Mouse (Mus musculus): Measurements from ENCODE around the gene Plekhg5.
A peak's percentile ranks its signal among the peaks of the same experiment; 100 is the strongest.

Plekhg5 gene

DNA sequence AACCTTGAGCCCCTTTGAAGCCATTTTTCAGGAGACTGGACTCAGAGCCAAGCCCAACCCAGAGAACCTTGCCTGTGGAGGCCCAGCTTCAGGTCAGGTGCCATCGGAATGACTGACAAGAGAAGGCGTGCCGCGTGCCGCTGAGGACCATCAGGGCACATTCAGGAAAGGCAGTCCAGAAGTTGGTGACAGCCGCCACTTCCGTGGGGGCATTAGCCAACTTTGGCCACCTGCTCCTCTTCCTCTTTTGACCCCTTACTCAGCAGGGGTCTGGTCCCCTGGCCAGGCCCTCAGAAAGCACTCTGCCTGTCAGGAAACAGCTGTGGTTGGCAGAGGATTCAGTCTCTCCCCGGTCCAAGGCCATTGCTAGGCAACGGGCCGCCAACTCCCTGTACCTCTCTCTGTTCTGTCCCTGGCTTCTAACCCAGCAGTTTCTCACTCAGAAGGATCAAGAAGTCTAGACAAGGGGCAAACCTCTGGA is at the start of gene Plekhg5:
TSS of gene Plekhg5 (plus strand) at position 378 of the 481 bp plus-strand sequence.
- DNase-seq (ENCODE audit: low read depth, low spot score) = no peak

DNA sequence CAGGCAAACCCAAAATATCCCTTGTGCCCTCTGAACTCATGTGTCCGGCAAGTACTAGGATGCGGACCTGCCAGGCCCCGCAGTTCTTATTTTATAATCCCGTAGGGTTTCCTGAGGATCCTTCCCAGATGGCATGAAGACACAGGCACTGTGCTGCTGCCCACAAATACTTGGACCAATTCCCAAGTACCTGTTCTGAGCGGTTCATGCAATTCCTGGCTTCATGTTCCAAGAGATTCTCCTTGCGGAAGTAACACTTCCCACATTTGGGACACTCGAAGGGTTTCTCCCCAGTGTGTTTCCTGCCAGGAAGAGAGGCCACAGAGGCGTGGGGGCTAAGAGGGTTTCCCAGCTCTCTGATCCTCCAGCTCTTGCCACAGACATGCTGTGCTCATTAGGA is 49.8 kb upstream of the Plekhg5 start:
- no peak for DNase-seq (ENCODE audit: low read depth, low spot score)

DNA sequence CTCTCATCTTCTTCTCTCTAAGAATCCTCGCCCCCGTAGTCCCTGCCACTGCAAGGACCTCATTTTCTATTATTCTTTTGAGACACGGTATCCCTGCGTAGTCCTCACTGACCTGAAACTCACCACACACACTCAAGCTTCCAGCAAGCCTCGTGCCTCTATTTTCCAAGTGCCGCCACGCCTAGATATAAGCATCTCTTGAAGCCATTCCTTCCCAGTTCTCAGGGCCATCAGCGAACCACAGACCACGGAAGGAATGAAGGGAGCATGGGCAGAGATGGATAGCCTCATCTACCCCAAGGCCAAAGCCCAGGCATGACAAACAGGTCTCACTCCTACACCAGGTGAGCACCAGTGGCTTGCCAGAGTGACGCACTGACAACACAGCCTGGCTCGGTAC is 47.8 kb upstream of the Plekhg5 start:
- no peak for DNase-seq (ENCODE audit: low read depth, low spot score)

DNA sequence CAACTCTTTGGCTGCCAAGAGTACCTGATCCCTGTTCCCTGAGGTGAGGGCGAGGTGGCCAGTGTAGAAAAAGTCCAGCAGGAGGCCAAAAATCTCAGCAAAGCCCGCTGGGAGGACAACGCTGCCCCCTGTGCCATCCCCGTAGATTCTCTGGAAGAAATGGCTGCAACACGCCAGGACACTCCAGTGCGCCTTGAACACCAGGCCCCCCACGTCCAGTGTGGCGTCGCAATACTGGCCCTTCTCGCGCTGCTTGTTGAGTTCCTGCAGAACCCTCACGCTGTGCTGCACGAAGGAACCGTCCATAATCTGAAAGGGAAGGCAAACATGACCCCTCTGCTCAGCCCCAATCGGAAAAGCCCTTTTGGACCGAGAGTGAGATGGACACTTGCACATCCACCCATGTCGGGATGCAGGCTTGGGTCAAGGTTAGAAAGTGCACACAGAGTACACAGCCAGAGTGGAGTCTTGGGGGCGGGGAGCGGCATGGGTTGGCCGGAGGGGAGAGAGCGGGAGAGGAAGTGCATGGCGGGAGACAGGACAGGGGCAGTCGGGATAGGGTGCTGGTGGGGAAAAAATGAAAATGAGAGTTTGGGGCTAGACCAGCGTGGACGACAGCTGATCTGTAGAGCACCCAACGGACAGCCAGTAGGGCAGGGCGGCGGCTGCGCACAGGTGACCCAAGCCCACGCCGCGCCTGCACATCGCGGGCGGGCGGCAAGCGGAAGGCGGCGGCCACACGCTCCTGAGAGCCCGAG is 45.4 kb upstream of the Plekhg5 start:
- no peak for DNase-seq (ENCODE audit: low read depth, low spot score)

DNA sequence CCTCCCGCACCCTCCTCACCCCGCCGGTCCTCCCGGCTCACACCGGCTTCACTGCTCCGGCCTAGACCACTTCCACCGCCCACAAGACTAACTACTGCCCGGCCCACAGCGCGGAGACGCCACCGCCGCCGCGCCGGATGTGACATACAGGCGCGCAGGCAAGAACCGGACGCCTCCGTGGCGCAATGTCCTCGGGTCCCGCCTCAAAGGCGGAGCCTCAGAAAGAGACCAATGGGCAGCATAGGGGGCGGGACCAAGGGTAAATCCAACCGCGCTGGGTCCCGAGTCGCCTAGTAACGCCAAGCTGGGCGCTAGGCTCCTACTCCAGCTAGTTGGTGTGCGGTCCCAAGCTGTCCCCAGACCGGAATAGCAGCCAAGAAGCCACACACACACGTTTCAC is 44.8 kb upstream of the Plekhg5 start, which contains the start of gene Zbtb48:
TSS of gene Zbtb48 (minus strand) at position 148 of the 400 bp plus-strand sequence.
- peak; percentile 96 for DNase-seq (ENCODE audit: low read depth, low spot score)

DNA sequence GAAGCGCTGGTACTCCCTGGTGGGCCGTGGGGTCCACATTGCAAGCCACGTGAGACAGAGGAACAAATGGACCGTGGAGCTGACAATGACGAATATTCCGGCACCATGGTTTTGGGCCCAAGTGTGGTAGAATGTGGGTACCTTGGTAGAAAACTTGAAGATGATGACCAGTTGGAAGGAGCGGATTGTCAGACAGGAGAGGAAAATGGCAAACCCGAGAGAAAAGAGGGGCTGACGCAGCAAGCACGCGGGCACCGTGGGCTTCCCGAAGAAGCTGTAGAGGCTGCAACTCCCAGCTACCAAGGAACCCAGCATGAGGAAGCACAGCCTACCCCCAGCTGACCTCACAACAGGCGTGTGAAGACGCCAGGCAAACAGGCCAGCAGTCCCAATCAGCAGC is 43.8 kb upstream of the Plekhg5 start:
- no peak for DNase-seq (ENCODE audit: low read depth, low spot score)

- peak; percentile 56 for DNase-seq (ENCODE audit: low read depth, low spot score)
Measured at GRCm38 (mm10) chr4:152029087-152029486, 43.2 kb upstream of the Plekhg5 start.

DNA sequence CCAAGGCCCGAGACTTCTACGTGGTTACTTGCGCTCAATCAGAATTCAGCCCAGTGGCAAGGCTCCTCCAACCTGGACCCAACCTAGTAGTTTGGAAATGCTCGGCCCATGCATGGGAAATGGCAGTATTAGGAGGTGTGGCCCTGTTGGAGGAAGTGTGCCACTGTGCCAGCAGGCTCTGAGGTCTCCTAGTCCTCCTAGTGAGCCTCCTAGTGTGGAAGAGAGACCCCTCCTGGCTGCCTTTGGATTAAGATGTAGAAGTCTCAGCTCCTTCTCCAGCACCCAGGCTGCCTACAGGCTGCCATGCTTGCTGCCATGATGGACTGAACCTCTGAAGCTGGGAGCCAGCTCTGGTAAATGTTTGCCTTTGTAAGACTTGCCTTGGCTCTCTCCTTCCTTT is 42.3 kb upstream of the Plekhg5 start:
- DNase-seq (ENCODE audit: low read depth, low spot score) = no peak

- DNase-seq (ENCODE audit: low read depth, low spot score) = no peak
Measured at GRCm38 (mm10) chr4:152032922-152033321, 39.4 kb upstream of the Plekhg5 start.

DNA sequence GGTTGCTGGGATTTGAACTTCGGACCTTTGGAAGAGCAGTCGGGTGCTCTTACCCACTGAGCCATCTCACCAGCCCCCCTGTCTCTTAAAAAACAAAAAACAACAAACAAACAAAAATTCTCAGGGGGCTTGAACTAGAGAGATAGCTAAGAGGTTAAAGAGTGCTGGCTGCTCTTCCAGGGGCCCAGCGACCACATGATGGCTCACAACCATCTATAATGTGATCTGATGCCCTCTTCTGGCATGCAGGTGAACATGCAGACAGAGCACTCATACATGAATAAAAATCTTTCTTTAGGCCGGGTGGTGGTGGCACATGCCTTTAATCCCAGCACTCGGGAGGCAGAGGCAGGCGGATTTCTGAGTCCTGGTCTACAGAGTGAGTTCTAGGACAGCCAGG is 35.8 kb upstream of the Plekhg5 start:
- peak; percentile 39 for DNase-seq (ENCODE audit: low read depth, low spot score)

- DNase-seq (ENCODE audit: low read depth, low spot score) = peak; percentile 16
Measured at GRCm38 (mm10) chr4:152038225-152038984, 33.9 kb upstream of the Plekhg5 start, which contains the start of gene Tas1r1. TSS of gene Tas1r1 (minus strand) at chr4:152038568.

GRCm38 (mm10) chr4:152038985-152039830 is 33.1 kb upstream of the Plekhg5 start, which contains the start of gene Nol9:
TSS of gene Nol9 (plus strand) at chr4:152039321.
- peak; percentile 95 for DNase-seq (ENCODE audit: low read depth, low spot score)

DNA sequence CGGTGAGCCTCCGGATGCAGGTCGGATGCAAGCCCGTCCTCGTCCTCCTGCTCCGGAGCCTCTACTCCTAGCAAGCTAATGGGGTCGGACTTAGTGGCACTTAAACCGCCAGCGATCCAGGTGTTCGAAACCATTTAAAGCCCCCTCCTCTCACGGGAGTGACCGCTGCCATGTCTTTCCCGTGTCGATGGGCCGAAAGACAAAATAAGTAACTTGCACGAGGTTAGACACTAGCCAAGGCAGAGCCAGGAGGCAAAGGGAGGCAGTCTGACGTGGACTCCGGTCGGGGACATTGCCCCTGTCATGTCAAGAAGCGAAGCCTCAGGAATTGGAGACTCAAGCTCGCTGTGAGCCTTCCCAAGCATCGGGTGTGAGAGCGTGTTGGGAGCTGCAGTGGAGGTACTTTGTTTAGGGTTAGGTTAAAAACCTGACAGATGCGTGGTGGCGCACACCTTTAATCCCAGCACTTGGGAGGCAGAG is 32.4 kb upstream of the Plekhg5 start:
- DNase-seq (ENCODE audit: low read depth, low spot score) = no peak

- DNase-seq (ENCODE audit: low read depth, low spot score) = peak; percentile 92
Measured at GRCm38 (mm10) chr4:152041924-152042641, 30.2 kb upstream of the Plekhg5 start.

DNA sequence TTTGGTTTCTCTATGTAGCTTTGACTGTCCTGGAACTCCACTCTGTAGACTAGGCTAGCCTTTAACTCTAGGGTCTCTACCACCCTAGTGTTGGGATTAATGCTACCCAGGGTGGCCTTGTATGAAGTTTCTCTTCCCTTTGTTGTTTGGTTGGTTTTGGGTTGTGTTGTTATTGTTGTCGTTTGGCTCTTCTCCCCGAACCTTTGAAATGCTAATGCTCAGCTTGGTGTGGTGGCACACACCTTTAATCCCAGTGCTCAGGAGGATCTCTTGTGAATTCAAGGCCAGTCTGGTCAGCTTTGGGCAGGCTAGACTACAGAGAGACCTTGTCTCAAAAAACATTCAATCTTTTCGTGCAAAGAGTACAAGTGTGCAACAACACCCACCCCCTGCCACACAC is 29.1 kb upstream of the Plekhg5 start:
- DNase-seq (ENCODE audit: low read depth, low spot score) = no peak

DNA sequence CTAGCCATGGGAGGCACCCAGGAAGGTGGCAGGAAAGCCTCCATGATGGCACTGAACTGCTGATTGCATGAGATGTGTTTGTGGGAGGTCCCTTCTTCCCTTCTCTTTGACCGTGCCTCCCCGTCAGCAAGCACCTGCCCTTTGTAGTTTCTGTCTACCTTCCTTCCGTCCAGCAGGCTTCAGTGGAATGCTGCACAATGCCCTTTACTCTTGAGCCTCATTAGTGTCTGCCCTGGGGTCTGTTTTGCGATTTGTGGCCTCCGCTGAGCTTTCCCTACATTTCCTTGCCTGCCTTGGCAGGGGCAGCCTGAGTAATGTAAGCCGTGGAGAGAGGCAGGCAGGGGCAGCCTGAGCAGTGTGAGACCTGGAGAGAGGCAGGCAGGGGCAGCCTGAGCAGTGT is 27.7 kb upstream of the Plekhg5 start:
- DNase-seq (ENCODE audit: low read depth, low spot score) = no peak

DNA sequence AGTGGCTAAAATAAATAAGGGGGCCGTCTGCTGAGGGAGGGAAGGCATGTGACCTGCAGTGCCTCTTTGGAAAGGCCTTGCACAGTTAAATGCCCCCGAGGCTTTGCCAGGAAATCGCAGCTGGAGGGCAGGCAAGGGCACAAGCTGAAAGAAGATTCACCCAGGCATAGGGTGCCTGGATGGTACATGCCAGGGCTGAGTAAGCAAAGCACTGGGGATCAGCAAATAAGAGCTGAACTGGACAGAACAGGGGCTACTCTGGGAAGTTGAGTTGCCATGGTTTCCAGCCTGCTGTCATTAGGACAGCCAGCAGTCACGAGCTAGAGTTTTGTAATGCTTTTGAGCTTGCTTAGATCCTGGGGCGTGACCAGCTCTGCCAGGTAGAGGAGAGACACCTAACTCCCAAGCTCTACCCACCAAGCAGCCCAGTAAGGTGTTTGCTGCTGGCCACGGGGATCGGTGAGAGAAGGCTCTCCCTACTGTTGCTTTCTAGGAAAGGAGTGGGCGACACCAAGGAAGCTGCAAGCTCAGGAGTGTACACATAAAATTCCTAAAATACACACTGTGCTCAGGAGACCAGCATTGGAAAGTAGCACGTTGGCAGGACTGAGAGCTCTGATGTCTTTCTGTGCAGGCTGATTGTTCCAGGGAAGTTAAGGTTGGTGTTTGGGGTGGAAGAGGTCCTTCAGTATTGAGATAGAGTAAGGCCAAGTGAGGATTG is 9.7 kb upstream of the Plekhg5 start:
- DNase-seq (ENCODE audit: low read depth, low spot score) = no peak

- no peak for DNase-seq (ENCODE audit: low read depth, low spot score)
Measured at GRCm38 (mm10) chr4:152067280-152067679, 5.0 kb upstream of the Plekhg5 start.

DNA sequence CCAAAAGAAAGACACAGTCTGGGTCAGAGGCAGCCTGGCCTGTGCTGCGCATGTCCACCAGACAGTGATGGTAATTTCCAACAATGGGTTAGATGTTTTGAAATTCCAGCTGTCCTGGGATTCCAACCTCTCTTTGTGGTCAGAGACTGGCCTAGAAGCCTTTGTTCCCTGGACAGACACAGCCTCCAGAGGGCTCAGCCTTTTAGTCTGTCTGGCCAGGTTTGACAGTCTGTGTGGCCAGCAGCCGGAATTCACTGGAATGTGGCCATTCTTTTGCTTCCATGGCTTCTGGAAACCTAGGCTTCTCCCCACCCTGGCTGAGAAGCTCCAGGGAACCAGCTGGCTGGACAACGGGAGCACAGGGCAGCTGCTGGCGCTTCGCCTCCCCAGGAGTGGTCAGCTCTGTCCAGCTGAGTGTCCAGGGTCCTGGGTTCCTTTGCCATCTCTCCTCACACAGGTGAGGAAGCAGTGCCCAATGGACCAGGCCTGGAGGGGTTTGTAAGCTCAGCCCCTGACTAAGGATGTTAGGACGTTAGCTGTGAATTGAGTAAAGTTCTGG is 4.1 kb upstream of the Plekhg5 start:
- DNase-seq (ENCODE audit: low read depth, low spot score) = no peak

DNA sequence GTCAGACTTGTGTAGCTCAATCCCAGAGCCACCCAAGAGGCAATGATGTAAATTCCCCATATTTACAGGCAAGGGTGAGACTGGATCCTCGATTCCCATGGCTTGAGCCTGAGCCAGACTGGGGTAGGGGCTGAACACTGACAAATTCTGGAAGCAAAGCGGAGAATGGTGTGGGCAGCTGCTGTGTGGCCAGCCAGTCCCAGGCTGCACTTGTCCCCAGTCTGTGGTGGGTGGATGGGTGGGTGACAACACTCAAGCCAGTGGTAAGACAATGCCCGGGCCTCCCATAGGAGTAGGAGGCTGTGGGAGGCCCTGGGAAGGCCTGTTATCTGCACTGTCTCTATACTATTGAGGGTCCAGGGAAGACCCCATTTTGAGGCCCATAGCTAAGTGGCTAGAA is 3.1 kb upstream of the Plekhg5 start:
- DNase-seq (ENCODE audit: low read depth, low spot score) = no peak
